Mouse (Mus musculus): ENCODE data around the gene Suclg1.

The Suclg1 gene

GRCm38 (mm10) chr6:73247452-73247851, 730 bp upstream of the Suclg1 start:
- in situ Hi-C loops (cut with MboI, MseI), result loop anchor here in 1 of 2 experiments (10.0 kb wide), 1 partner anchor 293 kb away; the partner anchor contains the start of gene Tmsb10

GRCm38 (mm10) chr6:73249049-73249422, 854 bp downstream of the Suclg1 start:
- in situ Hi-C loops (cut with MboI, MseI), result loop anchor here in 1 of 2 experiments (10.0 kb wide), 1 partner anchor 294 kb away; the partner anchor contains the start of gene Tmsb10

- in situ Hi-C loops (cut with MboI, MseI), result loop anchor here in 1 of 2 experiments (10.0 kb wide), 1 partner anchor 295 kb away; the partner anchor contains the start of gene Tmsb10
Measured at GRCm38 (mm10) chr6:73249851-73250250, 1.7 kb downstream of the Suclg1 start.

GRCm38 (mm10) chr6:73251336-73251735, 3.2 kb downstream of the Suclg1 start:
- in situ Hi-C loops (cut with MboI, MseI), result no loop called here

- in situ Hi-C loops (cut with MboI, MseI), result no loop called here
Measured at GRCm38 (mm10) chr6:73252396-73252795, 4.2 kb downstream of the Suclg1 start.

GRCm38 (mm10) chr6:73253006-73253405, 4.8 kb downstream of the Suclg1 start:
- in situ Hi-C loops (cut with MboI, MseI), result no loop called here

GRCm38 (mm10) chr6:73253584-73253983, 5.4 kb downstream of the Suclg1 start:
- in situ Hi-C loops (cut with MboI, MseI), result no loop called here

- in situ Hi-C loops (cut with MboI, MseI), result no loop called here
Measured at GRCm38 (mm10) chr6:73254307-73255228, 6.4 kb downstream of the Suclg1 start.

- in situ Hi-C loops (cut with MboI, MseI), result no loop called here
Measured at GRCm38 (mm10) chr6:73257068-73257467, 8.9 kb downstream of the Suclg1 start.

GRCm38 (mm10) chr6:73260110-73260509, 11.9 kb downstream of the Suclg1 start:
- in situ Hi-C loops (cut with MboI, MseI), result no loop called here

- in situ Hi-C loops (cut with MboI, MseI), result no loop called here
Measured at GRCm38 (mm10) chr6:73264801-73265200, 16.6 kb downstream of the Suclg1 start.

GRCm38 (mm10) chr6:73267738-73268311, 19.6 kb downstream of the Suclg1 start:
- in situ Hi-C loops (cut with MboI, MseI), result no loop called here

- in situ Hi-C loops (cut with MboI, MseI), result no loop called here
Measured at GRCm38 (mm10) chr6:73269374-73269773, 21.2 kb downstream of the Suclg1 start.

- in situ Hi-C loops (cut with MboI, MseI), result no loop called here
Measured at GRCm38 (mm10) chr6:73271546-73272091, 23.4 kb downstream of the Suclg1 start.

- in situ Hi-C loops (cut with MboI, MseI), result no loop called here
Measured at GRCm38 (mm10) chr6:73275002-73275401, 26.8 kb downstream of the Suclg1 start.

GRCm38 (mm10) chr6:73279681-73280080, 31.5 kb downstream of the Suclg1 start:
- in situ Hi-C loops (cut with MboI, MseI), result no loop called here

- in situ Hi-C loops (cut with MboI, MseI), result no loop called here
Measured at GRCm38 (mm10) chr6:73280546-73281115, 32.4 kb downstream of the Suclg1 start.

- in situ Hi-C loops (cut with MboI, MseI), result no loop called here
Measured at GRCm38 (mm10) chr6:73286326-73286725, 38.1 kb downstream of the Suclg1 start.

GRCm38 (mm10) chr6:73306837-73307236, 58.7 kb downstream of the Suclg1 start:
- in situ Hi-C loops (cut with MboI, MseI), result no loop called here

- in situ Hi-C loops (cut with MboI, MseI), result no loop called here
Measured at GRCm38 (mm10) chr6:73308685-73309520, 60.7 kb downstream of the Suclg1 start.

GRCm38 (mm10) chr6:73311335-73311734, 63.2 kb downstream of the Suclg1 start:
- in situ Hi-C loops (cut with MboI, MseI), result no loop called here

Measured in T-helper 17 cell (primary cell).